Mouse (Mus musculus): Measurements from ENCODE around the gene Dhx8.

- TF ChIP-seq CTCF (conservative IDR thresholded peaks at IDR 0.05; ENCODE audit: low read length) (no peak), NANOG (IDR thresholded peaks at IDR 0.05; ENCODE audit: borderline replicate concordance, low read length) (no peak)
Measured at GRCm38 (mm10) chr11:101815103-101816085, 82.7 kb downstream of the Dhx8 start.
